Mouse (Mus musculus) spleen, adult 2 months (tissue): Measurements from ENCODE around the gene Jade1.

Source experiments
- CTCF ChIP-seq: fragments of 200-500 bp; IDR thresholded peaks from 2 replicates; pipeline ENCODE4 v1.5.1; 2011; ENCODE audit warnings: mild to moderate bottlenecking, inconsistent platforms; ENCODE audit not compliant: insufficient read depth, insufficient read length, insufficient replicate concordance; ENCODE audit errors: extremely low read depth
- POLR2A ChIP-seq: fragments of 200-500 bp; IDR thresholded peaks from 2 replicates; pipeline ENCODE4 v1.6.1; 2011; ENCODE audit warnings: low read depth, low read length, inconsistent platforms

DNA sequence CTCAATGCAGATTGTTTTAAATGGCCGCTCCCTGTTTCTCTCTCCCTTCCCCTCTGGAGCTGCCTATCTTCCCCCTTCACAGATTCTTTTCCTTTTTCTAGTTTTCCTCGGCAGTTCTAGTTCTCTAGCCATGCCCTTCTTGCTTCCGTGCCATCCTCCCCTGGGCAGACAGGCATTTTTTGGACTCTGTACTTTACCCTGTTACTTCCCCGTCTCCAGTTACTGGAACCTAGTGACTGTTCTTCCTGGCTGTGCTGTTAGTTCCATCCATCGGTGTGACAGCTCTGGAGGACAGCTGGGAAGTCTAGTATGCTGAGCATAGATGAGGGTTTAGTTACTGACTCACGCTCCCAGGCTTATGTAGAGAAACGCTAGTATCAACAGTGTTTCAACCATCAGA lies 65.4 kb downstream of the Jade1 start:
- TF ChIP-seq POLR2A (no peak), CTCF (no peak)
